Mouse (Mus musculus) intestine, embryonic 14.5 days (tissue): ENCODE data around the gene Gstt2. TPM values are rescaled to one million over a fixed set of nuclear protein-coding genes. Genes with fewer than 3 reads are reported as not detected.

Experiments
- ATAC-seq: fragments of 200-750 bp; cut with Nextera tagmentation; replicated peaks from 2 replicates; pipeline ENCODE4 v1.8.0; 2017; ENCODE audit warnings: low read depth, moderate number of reproducible peaks, moderate TSS enrichment, moderate library complexity; ENCODE audit not compliant: low FRiP score, low TSS enrichment
- DNase-seq: peaks from one replicate; pipeline ENCODE4 v3.0.0-alpha.2; 2018; ENCODE audit warnings: low spot score
- H3K27ac ChIP-seq: fragments of 300-500 bp; sonication (generic); 2 replicates; pipeline ENCODE4 v1.5.1; 2014; ENCODE audit warnings: low read depth, mild to moderate bottlenecking, control low read depth
- H3K27me3 ChIP-seq: fragments of 300-500 bp; sonication (generic); replicated peaks from 2 replicates; pipeline ENCODE4 v1.6.1; 2014; ENCODE audit warnings: low read length, control low read depth; ENCODE audit not compliant: control insufficient read depth, insufficient read depth
- H3K36me3 ChIP-seq: fragments of 300-500 bp; sonication (generic); 2 replicates; pipeline ENCODE4 v1.6.1; 2014; ENCODE audit warnings: low read length, control low read depth; ENCODE audit not compliant: control insufficient read depth, insufficient read depth
- H3K4me1 ChIP-seq: fragments of 300-500 bp; sonication (generic); replicated peaks from 2 replicates; pipeline ENCODE4 v1.6.1; 2014; ENCODE audit warnings: low read length, control low read depth, mixed read lengths; ENCODE audit not compliant: control insufficient read depth, insufficient read depth
- H3K4me2 ChIP-seq: fragments of 300-500 bp; sonication (generic); 2 replicates; pipeline ENCODE4 v1.6.1; 2014; ENCODE audit warnings: low read length
- H3K4me3 ChIP-seq: fragments of 300-500 bp; sonication (generic); 2 replicates; pipeline ENCODE4 v1.5.1; 2014; ENCODE audit warnings: low read depth, low read length, control low read depth, mixed read lengths
- H3K9ac ChIP-seq: fragments of 300-500 bp; sonication (generic); 2 replicates; pipeline ENCODE4 v1.6.1; 2014; ENCODE audit warnings: mild to moderate bottlenecking, low read length
- H3K9me3 ChIP-seq: fragments of 300-500 bp; sonication (generic); 2 replicates; pipeline ENCODE4 v1.6.1; 2016; ENCODE audit warnings: low read length, control low read depth; ENCODE audit not compliant: control insufficient read depth
- WGBS: fragments of 180-500 bp; shearing (Covaris S2); extraction: QIAGEN DNeasy Blood & Tissue Kit; methylation state at CpG from one replicate; pipeline ENCODE4 v1.1.7; 2014; 5-methylcytosine and 5-hydroxymethylcytosine counted together
- polyA plus RNA-seq: library from polyadenylated mRNA; unstranded; fragments of >200 nt; fragmentation: Nextera tagmentation; extraction: Ambion mirVana; gene quantifications from 2 replicates; pipeline ENCODE4 v1.2.1, GENCODE M21; 2014

The Gstt2 gene
- polyA plus RNA-seq, 1 experiment from 2014 or later = 41.3 TPM

DNA sequence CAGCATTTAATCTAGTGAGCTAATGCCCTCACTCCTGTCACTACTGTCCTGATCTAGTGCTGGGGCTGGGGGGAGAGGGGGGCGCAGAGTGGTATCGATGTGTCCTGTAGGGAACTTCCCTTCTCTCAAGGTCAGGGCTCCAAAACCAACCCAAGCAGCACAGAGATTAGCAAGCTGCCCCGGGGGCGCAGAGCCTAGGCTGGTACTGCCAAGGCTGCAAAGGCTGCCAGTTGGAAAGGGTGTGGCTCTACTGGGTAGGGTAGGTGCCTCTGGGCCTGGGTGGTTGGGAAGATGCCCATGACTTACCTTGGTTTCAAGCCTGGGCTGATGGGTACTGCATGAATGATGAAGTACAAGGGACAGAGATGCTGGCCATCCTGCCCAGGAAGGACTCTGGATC is 20.4 kb upstream of the Gstt2 start:
- Histone ChIP-seq H3K9me3 (no peaks in the 10 kb centered on the region), H3K4me1 (peaks cover 17% of the 10 kb centered on the region), H3K27me3 (no peaks in the 10 kb centered on the region), H3K36me3 (peaks cover 20% of the 10 kb centered on the region), H3K9ac (no peak overlapping the region), H3K27ac (no peak overlapping the region), H3K4me2 (no peak overlapping the region), H3K4me3 (no peak overlapping the region)
- 88% methylated on average over 4 of the region's 4 CpGs for WGBS
- DNase-seq (no peak), ATAC-seq (no peak)

DNA sequence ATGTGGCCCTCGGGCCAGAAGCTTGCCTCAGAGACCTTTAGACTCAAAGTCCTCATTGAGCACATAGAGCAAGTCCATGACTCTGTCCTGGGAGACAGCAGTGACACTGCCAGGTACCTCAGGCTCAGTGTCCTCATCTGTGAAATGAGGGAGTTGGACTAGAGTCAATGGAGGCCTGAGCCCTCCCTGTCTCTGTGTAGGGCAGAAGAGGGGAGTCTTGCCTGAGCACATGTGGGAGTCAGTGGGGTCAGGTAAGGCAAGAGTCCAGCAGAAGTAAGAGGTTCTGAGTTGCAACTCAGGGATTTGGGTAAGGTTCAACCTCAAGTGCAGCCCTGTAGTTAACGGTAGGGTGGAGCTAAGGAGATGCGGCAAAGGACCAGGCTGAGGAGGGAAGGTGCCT is 19.8 kb upstream of the Gstt2 start:
- Histone ChIP-seq H3K4me1 (peaks cover 17% of the 10 kb centered on the region), H3K9me3 (no peaks in the 10 kb centered on the region), H3K9ac (no peak overlapping the region), H3K27ac (no peak overlapping the region), H3K4me2 (no peak overlapping the region), H3K4me3 (no peak overlapping the region), H3K36me3 (peaks cover 20% of the 10 kb centered on the region), H3K27me3 (no peaks in the 10 kb centered on the region)
- DNase-seq (no peak), ATAC-seq (no peak)
- 71% methylated on average over 3 of the region's 3 CpGs for WGBS

DNA sequence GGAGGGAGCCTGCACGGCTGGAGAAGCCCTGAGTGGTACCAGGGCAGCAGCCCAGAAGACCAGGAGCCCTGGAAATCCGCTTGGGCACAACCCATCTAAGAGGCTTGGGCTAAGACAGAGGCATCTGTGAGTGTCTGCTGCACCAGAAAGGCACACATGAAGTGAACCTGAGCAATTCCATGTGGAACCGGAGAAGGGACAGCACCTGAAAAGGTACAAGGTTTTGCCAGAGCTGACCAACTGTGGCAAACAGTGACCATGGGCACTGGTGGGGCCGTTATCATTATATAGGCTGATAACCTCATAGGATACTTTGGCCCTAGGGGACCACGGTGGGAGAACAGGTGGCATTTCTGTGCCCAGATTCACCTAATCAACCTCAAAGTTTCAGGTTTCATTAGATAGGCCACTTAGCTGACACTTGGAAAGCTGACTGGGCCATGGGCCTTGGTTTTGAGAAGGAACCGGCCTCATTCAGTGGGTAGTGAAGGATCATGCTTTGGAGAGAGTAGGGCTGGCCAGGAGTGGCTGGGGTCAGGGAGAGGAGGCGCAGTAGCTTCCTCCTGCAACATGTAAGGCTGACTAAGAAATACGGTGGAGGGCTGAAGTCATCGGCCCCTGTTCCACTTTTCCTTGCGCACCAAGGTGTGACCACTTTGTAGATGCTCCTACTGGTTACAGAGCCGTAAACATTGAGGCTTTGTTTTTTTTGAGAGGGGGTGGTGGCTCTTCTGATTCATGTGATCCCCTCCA is 19.1 kb upstream of the Gstt2 start:
- WGBS = 74% methylated on average over 11 of the region's 11 CpGs
- H3K4me3 ChIP-seq = no peak overlapping the region
- no peak for DNase-seq
- no peak overlapping the region for H3K27ac ChIP-seq
- no peaks in the 10 kb centered on the region for H3K27me3 ChIP-seq
- H3K4me1 ChIP-seq = peaks cover 24% of the 10 kb centered on the region
- ATAC-seq = no peak
- H3K9me3 ChIP-seq = no peaks in the 10 kb centered on the region
- no peak overlapping the region for H3K9ac ChIP-seq
- H3K36me3 ChIP-seq = peaks cover 20% of the 10 kb centered on the region
- H3K4me2 ChIP-seq = no peak overlapping the region

DNA sequence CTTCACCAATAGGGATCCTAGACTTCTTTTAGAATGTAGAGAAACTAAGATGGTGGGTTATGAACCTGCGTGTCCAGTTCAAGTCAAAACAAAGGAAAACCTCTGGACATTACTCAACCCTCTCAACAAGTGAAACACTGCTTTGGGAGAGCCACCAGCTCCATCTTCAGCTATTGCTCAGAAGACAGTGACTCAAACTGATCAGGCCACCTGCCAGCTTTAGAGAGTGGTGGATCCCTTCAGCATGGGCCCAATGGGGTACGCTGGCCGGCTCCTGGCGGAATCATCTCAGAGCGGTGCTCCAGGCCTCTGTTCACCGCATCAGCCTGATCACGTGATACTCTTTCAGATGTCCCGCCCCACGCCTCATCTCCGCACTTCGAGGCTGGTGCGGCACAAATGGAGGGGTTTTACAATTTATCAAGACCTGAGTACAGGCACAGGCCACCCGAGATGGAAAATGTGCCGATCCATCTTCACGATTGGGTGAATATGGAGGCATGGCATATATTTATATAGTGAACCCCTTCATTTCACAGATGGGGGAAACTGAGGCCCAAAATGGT is 18.3 kb upstream of the Gstt2 start:
- Histone ChIP-seq H3K4me1 (peaks cover 23% of the 10 kb centered on the region), H3K9me3 (no peaks in the 10 kb centered on the region), H3K4me2 (no peak overlapping the region), H3K9ac (no peak overlapping the region), H3K36me3 (peaks cover 20% of the 10 kb centered on the region), H3K27me3 (no peaks in the 10 kb centered on the region), H3K4me3 (no peak overlapping the region), H3K27ac (no peak overlapping the region)
- ATAC-seq = no peak
- whole genome bisulfite sequencing = 88% methylated on average over 15 of the region's 15 CpGs
- DNase-seq = no peak

DNA sequence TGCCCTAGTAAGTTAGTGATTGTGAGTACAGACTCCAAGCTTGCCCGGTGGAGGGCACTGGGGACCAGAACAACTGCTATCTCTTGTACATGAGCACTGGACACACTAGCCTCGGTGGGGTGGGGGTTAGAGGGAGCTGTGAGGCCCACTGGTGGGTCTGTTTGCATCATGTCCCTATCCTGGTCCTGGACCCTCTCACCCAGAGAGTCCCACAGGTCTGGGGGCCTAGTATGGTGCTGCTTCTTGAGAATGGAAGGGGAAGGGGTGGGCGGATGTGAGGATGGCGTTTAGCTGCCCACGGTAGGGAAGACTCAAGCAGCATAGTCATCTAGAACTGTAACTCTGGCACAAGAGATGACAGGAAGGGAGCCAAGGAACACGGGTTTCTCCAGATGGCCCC is 17.6 kb upstream of the Gstt2 start:
- ATAC-seq (no peak), DNase-seq (no peak)
- WGBS = 84% methylated on average over 6 of the region's 6 CpGs
- no peaks in the 10 kb centered on the region for H3K9me3 ChIP-seq
- H3K4me3 ChIP-seq = no peak overlapping the region
- no peaks in the 10 kb centered on the region for H3K27me3 ChIP-seq
- no peak overlapping the region for H3K4me2 ChIP-seq
- H3K36me3 ChIP-seq = peaks cover 20% of the 10 kb centered on the region
- no peak overlapping the region for H3K9ac ChIP-seq
- H3K4me1 ChIP-seq = peaks cover 21% of the 10 kb centered on the region
- no peak overlapping the region for H3K27ac ChIP-seq

DNA sequence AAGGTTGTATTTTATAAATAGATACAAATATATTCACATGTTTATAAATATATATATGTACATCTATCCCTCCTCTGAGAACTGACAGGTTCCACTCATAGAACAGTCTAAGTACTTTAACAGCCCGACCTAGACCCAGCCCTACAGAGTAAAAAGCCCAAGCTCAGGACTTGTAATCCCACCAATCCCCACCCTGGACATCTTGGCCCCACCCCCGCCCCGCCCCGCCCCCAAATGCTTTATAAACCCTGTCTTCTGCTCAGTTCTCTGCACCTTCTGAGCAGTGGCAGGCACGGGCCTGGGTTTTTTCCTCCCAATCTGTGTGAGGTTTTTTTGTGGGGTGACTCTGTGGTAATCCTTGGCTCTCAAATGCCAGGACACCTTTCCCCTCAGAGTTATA is 16.9 kb upstream of the Gstt2 start:
- no peak overlapping the region for H3K4me2 ChIP-seq
- ATAC-seq (0 out of 2 replicates have a peak, but pooled peaks have one; percentile 1), DNase-seq (no peak)
- H3K4me3 ChIP-seq = no peak overlapping the region
- no peak overlapping the region for H3K27ac ChIP-seq
- H3K4me1 ChIP-seq = peaks cover 21% of the 10 kb centered on the region
- whole genome bisulfite sequencing = 55% methylated on average over 5 of the region's 5 CpGs
- peaks cover 20% of the 10 kb centered on the region for H3K36me3 ChIP-seq
- H3K9me3 ChIP-seq = no peaks in the 10 kb centered on the region
- no peak overlapping the region for H3K9ac ChIP-seq
- no peaks in the 10 kb centered on the region for H3K27me3 ChIP-seq

DNA sequence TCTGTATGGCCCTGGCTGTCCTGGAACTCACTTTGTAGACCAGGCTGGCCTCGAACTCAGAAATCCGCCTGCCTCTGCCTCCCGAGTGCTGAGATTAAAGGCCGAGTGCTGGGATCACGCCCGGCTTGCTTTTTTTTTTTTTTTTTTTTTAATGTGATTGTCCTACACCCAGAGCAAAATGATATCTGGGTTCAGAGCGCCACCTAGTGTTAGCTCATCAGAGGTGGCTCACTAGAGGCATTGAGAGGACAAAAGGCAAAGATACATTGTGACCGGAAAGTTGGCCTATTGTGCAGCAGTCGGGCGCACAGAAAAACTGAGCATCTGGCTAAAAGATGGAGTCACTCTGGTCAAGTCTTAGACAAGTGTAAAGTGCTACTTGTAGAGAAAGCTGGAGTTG is 16.2 kb upstream of the Gstt2 start:
- Histone ChIP-seq H3K4me3 (no peak overlapping the region), H3K9me3 (no peaks in the 10 kb centered on the region), H3K4me1 (peaks cover 15% of the 10 kb centered on the region), H3K36me3 (peaks cover 18% of the 10 kb centered on the region), H3K27ac (no peak overlapping the region), H3K9ac (no peak overlapping the region), H3K27me3 (no peaks in the 10 kb centered on the region), H3K4me2 (no peak overlapping the region)
- ATAC-seq (0 out of 2 replicates have a peak, but pooled peaks have one; percentile 18), DNase-seq (peak; percentile 88)
- WGBS = 34% methylated on average over 10 of the region's 10 CpGs

DNA sequence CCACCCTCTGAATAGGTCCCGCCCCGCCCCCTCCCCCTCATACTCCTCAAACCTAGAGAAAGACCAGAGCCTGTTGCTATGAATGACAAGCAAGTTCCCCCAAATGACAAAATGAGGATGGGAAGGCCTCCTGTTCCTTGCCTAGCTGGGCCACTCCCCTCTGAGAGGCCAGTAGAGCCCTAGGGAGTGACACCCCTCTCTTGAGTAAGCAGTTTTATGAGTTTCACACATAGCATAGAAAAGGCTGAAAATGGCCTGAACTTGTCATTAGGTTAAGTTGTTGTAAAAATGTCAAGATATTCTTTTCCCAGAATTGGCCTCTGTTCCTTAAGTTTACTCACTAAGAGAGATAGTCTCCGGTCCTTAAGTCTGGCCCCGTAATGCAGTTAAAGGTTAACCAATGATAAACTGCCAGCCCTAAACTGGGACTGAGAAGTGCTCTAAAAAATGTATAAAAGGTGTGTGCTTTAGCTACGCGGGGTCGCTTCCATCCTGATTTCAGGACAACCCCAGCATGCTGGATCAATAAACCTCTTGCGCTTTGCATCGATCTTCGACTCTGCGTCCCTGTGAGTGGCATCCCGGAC is 15.4 kb upstream of the Gstt2 start:
- peaks cover 10% of the 10 kb centered on the region for H3K36me3 ChIP-seq
- WGBS = 72% methylated on average over 12 of the region's 12 CpGs
- H3K9ac ChIP-seq = no peak overlapping the region
- ATAC-seq = peak; percentile 47
- peaks cover 12% of the 10 kb centered on the region for H3K4me1 ChIP-seq
- no peak for DNase-seq
- H3K27ac ChIP-seq = no peak overlapping the region
- H3K27me3 ChIP-seq = no peaks in the 10 kb centered on the region
- H3K9me3 ChIP-seq = no peaks in the 10 kb centered on the region
- no peak overlapping the region for H3K4me2 ChIP-seq
- no peak overlapping the region for H3K4me3 ChIP-seq
